Mouse (Mus musculus): ENCODE measurements around the gene Epp13. TPM values are rescaled to one million over a fixed set of nuclear protein-coding genes. Genes with fewer than 3 reads are reported as not detected.
"Not testable (repeated sequence)": the region's sequence is repeated elsewhere in the genome, so short reads cannot be mapped to it uniquely, and the experiment has no call there.

The Epp13 gene
- not detected in 2 replicates for polyA plus RNA-seq (2016; fragmentation: Nextera tagmentation; extraction: Ambion mirVana)

GRCm38 (mm10) chr7:6252410-6252809, at the start of gene Epp13:
Gene Epp13 (plus strand): TSS chr7:6252710.
- WGBS = 82% methylated on average over 6 of the region's 6 CpGs

GRCm38 (mm10) chr7:6204200-6204599, 48.3 kb upstream of the Epp13 start:
- Histone ChIP-seq H3K27ac (replicated peaks) (no peak overlapping the region), H3K4me3 (no peak overlapping the region), H3K27me3 (replicated peaks; ENCODE audit: low read depth, poor library complexity, severe bottlenecking) (no peaks in the 10 kb centered on the region), H3K9me3 (peaks cover 15% of the 10 kb centered on the region; the same call in 1 of the 2 replicates), H3K4me1 (no peaks in the 10 kb centered on the region), H3K36me3 (replicated peaks) (no peaks in the 10 kb centered on the region)
- 87% methylated on average over 3 of the region's 3 CpGs for WGBS
- DNase-seq (ENCODE audit: low spot score) = no peak

More at GRCm38 (mm10) chr7:6252410-6252809, at the start of gene Epp13:
- no peak within 1 kb of the TSS for H3K27ac ChIP-seq (replicated peaks)
- no peaks in the 10 kb centered on the region for H3K36me3 ChIP-seq (replicated peaks)
- DNase-seq (ENCODE audit: low spot score) = no peak
- peaks cover 16% of the 10 kb centered on the region; the same call in 1 of the 2 replicates for H3K9me3 ChIP-seq
- no peaks in the 10 kb centered on the region for H3K4me1 ChIP-seq
- H3K4me3 ChIP-seq = no peak within 1 kb of the TSS
- no peaks in the 10 kb centered on the region for H3K27me3 ChIP-seq (replicated peaks; ENCODE audit: low read depth, poor library complexity, severe bottlenecking)

DNA sequence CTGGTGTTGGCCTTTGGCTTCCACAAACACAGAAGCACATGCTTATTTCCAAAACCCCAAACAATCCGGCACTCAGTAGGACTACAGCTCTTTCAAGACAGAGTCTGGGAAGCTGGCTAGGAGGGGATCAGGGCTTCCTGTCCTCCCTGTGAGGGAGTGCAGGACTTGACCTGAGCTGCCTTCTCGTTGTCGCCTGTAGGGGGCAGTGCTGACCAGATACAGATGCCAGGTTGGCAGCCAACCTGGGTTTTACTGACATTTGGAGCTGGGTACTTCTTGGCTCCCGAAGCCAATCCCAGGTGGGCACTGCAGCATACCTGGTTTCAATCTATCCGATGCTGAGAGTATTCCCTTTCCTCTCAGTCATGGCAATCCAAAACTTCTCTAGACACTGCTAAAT, 39.4 kb upstream of the Epp13 start:
- H3K4me1 ChIP-seq = no peaks in the 10 kb centered on the region
- no peak overlapping the region for H3K4me3 ChIP-seq
- peaks cover 41% of the 10 kb centered on the region for H3K9me3 ChIP-seq
- DNase-seq (ENCODE audit: low spot score) = no peak
- H3K36me3 ChIP-seq (replicated peaks) = no peaks in the 10 kb centered on the region
- H3K27ac ChIP-seq (replicated peaks) = no peak overlapping the region
- WGBS = 51% methylated on average over 5 of the region's 5 CpGs
- H3K27me3 ChIP-seq (replicated peaks; ENCODE audit: low read depth, poor library complexity, severe bottlenecking) = no peaks in the 10 kb centered on the region

DNA sequence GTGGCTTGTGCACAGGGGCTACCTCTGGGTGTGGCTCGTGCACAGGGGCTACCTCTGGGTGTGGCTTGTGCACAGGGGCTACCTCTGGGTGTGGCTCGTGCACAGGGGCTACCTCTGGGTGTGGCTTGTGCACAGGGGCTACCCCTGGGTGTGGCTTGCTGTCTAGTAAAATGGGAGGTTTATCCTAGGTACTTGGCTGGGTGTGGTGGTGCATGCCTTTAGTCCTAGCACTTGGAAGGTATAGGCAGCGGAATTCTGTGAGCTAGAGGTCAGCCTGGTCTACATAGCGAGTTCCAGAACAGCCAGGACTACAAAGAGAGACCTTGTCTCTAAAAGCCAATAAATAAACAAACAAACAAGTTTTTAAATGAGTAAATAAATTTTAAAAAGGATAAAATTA, 37.8 kb upstream of the Epp13 start:
- H3K4me3 ChIP-seq; DNase-seq (ENCODE audit: low spot score); H3K4me1 ChIP-seq; H3K27ac ChIP-seq (replicated peaks); H3K27me3 ChIP-seq (replicated peaks; ENCODE audit: low read depth, poor library complexity, severe bottlenecking); H3K36me3 ChIP-seq (replicated peaks): not testable (repeated sequence)
- 83% methylated on average over 4 of the region's 4 CpGs for WGBS
- H3K9me3 ChIP-seq = peaks cover 44% of the 10 kb centered on the region

GRCm38 (mm10) chr7:6220147-6220546, 32.4 kb upstream of the Epp13 start:
- Histone ChIP-seq H3K27ac (replicated peaks) (no peak overlapping the region), H3K9me3 (peaks cover 52% of the 10 kb centered on the region), H3K4me1 (no peaks in the 10 kb centered on the region), H3K36me3 (replicated peaks) (no peaks in the 10 kb centered on the region), H3K4me3 (no peak overlapping the region), H3K27me3 (replicated peaks; ENCODE audit: low read depth, poor library complexity, severe bottlenecking) (no peaks in the 10 kb centered on the region)
- DNase-seq (ENCODE audit: low spot score) = no peak
- 48% methylated on average over 3 of the region's 3 CpGs for WGBS

- WGBS = 92% methylated on average over 12 of the region's 12 CpGs
These were observed 30.5 kb upstream of the Epp13 start, which contains the start of gene Zscan5b for GRCm38 (mm10) chr7:6221978-6222377. Gene Zscan5b (plus strand): TSS chr7:6222278.

GRCm38 (mm10) chr7:6228491-6228890, 24.0 kb upstream of the Epp13 start:
- H3K27me3 ChIP-seq (replicated peaks; ENCODE audit: low read depth, poor library complexity, severe bottlenecking); DNase-seq (ENCODE audit: low spot score); H3K36me3 ChIP-seq (replicated peaks); H3K4me1 ChIP-seq; H3K4me3 ChIP-seq; H3K27ac ChIP-seq (replicated peaks): not testable (repeated sequence)
- WGBS = 59% methylated on average over 8 of the region's 8 CpGs
- H3K9me3 ChIP-seq = peaks cover 44% of the 10 kb centered on the region

More at GRCm38 (mm10) chr7:6221978-6222377, 30.5 kb upstream of the Epp13 start, which contains the start of gene Zscan5b:
- no peak for DNase-seq (ENCODE audit: low spot score)
- no peak within 1 kb of the TSS for H3K27ac ChIP-seq (replicated peaks)
- no peaks in the 10 kb centered on the region for H3K27me3 ChIP-seq (replicated peaks; ENCODE audit: low read depth, poor library complexity, severe bottlenecking)
- no peak within 1 kb of the TSS for H3K4me3 ChIP-seq
- H3K9me3 ChIP-seq = peaks cover 42% of the 10 kb centered on the region; the same call in 1 of the 2 replicates
- H3K4me1 ChIP-seq = no peaks in the 10 kb centered on the region
- H3K36me3 ChIP-seq (replicated peaks) = no peaks in the 10 kb centered on the region

GRCm38 (mm10) chr7:6239787-6240186, 12.7 kb upstream of the Epp13 start:
- no peak overlapping the region for H3K4me3 ChIP-seq
- no peaks in the 10 kb centered on the region for H3K27me3 ChIP-seq (replicated peaks; ENCODE audit: low read depth, poor library complexity, severe bottlenecking)
- no peaks in the 10 kb centered on the region for H3K36me3 ChIP-seq (replicated peaks)
- H3K9me3 ChIP-seq = peaks cover 4% of the 10 kb centered on the region; the same call in 1 of the 2 replicates
- no peaks in the 10 kb centered on the region for H3K4me1 ChIP-seq
- no peak for DNase-seq (ENCODE audit: low spot score)
- H3K27ac ChIP-seq (replicated peaks) = no peak overlapping the region
- WGBS = 54% methylated on average over 11 of the region's 11 CpGs

GRCm38 (mm10) chr7:6240841-6241425, 11.6 kb upstream of the Epp13 start:
- peak; percentile 52 for DNase-seq (ENCODE audit: low spot score)
- H3K27ac ChIP-seq (replicated peaks); H3K36me3 ChIP-seq (replicated peaks); H3K4me3 ChIP-seq; H3K9me3 ChIP-seq; H3K4me1 ChIP-seq; H3K27me3 ChIP-seq (replicated peaks; ENCODE audit: low read depth, poor library complexity, severe bottlenecking): not testable (repeated sequence)
- 13% methylated on average over 1 of the region's 1 CpGs for WGBS

GRCm38 (mm10) chr7:6244361-6245292, 7.9 kb upstream of the Epp13 start:
- 52% methylated on average over 11 of the region's 11 CpGs for WGBS
- Histone ChIP-seq H3K27ac (replicated peaks) (no peak overlapping the region), H3K4me3 (no peak overlapping the region), H3K36me3 (replicated peaks) (no peaks in the 10 kb centered on the region), H3K9me3 (no peaks in the 10 kb centered on the region), H3K27me3 (replicated peaks; ENCODE audit: low read depth, poor library complexity, severe bottlenecking) (no peaks in the 10 kb centered on the region), H3K4me1 (no peaks in the 10 kb centered on the region)
- DNase-seq (ENCODE audit: low spot score) = peak; percentile 8

DNA sequence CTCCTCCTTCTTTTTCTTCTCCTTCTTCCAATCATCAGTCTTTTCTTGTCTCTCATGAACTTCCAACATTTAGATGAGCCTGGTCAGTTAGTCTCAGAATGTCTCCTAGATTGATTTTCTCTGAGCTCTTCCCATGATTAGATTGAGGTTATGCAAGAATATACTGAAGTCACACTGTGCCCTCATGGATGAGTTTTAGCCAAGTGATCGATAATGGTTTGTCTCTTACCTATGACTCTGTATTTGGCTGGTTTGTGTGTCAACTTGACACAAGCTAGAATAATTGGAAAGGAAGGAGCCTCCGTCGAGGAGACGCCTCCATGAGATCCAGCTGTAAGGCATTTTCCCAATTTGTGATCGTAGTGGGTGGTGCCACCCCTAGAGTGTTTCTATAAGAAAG, 1.9 kb downstream of the Epp13 start:
- DNase-seq (ENCODE audit: low spot score) = no peak
- H3K4me3 ChIP-seq = no peak overlapping the region
- no peak overlapping the region for H3K27ac ChIP-seq (replicated peaks)
- H3K4me1 ChIP-seq = no peaks in the 10 kb centered on the region
- H3K9me3 ChIP-seq = peaks cover 16% of the 10 kb centered on the region; the same call in 1 of the 2 replicates
- H3K36me3 ChIP-seq (replicated peaks) = no peaks in the 10 kb centered on the region
- WGBS = 92% methylated on average over 5 of the region's 5 CpGs
- H3K27me3 ChIP-seq (replicated peaks; ENCODE audit: low read depth, poor library complexity, severe bottlenecking) = no peaks in the 10 kb centered on the region

- H3K9me3 ChIP-seq = peaks cover 19% of the 10 kb centered on the region
- 87% methylated on average over 4 of the region's 4 CpGs for WGBS
- no peaks in the 10 kb centered on the region for H3K4me1 ChIP-seq
- H3K36me3 ChIP-seq (replicated peaks) = no peaks in the 10 kb centered on the region
- DNase-seq (ENCODE audit: low spot score) = no peak
- H3K4me3 ChIP-seq = no peak overlapping the region
- no peaks in the 10 kb centered on the region for H3K27me3 ChIP-seq (replicated peaks; ENCODE audit: low read depth, poor library complexity, severe bottlenecking)
- H3K27ac ChIP-seq (replicated peaks) = no peak overlapping the region
These were observed 4.9 kb downstream of the Epp13 start for GRCm38 (mm10) chr7:6257386-6257785.
